8 mouse cellular contexts compared by ENCODE assay signal in the genomic region with DNA sequence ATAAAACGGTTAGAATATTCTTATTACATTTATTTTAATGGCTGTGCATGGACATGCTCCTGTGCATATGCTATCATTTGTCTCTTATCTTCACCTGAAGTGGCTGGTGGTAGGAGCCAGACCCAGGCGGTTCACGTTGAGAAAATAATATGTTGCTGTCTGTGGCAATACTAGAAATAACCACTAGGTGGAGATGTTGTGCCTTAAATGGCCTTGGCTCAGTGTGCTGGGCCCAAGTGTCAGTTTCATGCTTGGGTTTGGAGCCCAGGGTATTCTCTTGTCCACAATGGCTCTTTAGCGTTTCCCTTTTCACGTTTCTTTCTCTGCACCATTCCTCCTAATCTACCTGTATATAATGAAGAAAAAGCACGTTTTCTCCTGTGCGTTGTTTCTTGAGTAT.
DNase-seq lines count a peak whose midpoint lies in the region; ATAC-seq and TF ChIP-seq lines count a peak whose summit lies in the region.

No protein-coding gene starts in this region.

- H3K9ac ChIP-seq in hindbrain, embryonic 14.5 days: no peak overlapping the region
- H3K9ac ChIP-seq in midbrain, embryonic 12.5 days (replicated peaks): no peak overlapping the region

- no peak overlapping the region for H3K4me2 ChIP-seq in hindbrain, embryonic 14.5 days (replicated peaks)
- no peak overlapping the region for H3K4me2 ChIP-seq in midbrain, embryonic 12.5 days (replicated peaks)

- H3K27me3 ChIP-seq in hindbrain, embryonic 14.5 days (ENCODE audit: control insufficient read depth, insufficient read depth, low read length): no peaks in the 10 kb centered on the region
- peaks cover 3% of the 10 kb centered on the region for H3K27me3 ChIP-seq in midbrain, embryonic 12.5 days

- ATAC-seq in hindbrain, embryonic 14.5 days (ENCODE audit: low FRiP score): peak; percentile 64
- peak; percentile 59 for ATAC-seq in midbrain, embryonic 12.5 days (ENCODE audit: low FRiP score, low read depth)

- TF ChIP-seq CTCF in brain, embryonic 14.5 days (IDR thresholded peaks at IDR 0.05; ENCODE audit: borderline replicate concordance, extremely low read depth, insufficient read depth, insufficient read length): peak; percentile 78; the same call in 1 of the 2 replicates
- peak; percentile 55; the same call in 1 of the 2 replicates for TF ChIP-seq CTCF in embryonic fibroblast, embryonic 13.5 days (IDR thresholded peaks at IDR 0.05; ENCODE audit: borderline replicate concordance, insufficient read depth, low read length)

- H3K9me3 ChIP-seq in hindbrain, embryonic 14.5 days (ENCODE audit: control insufficient read depth, low read length): no peaks in the 10 kb centered on the region
- H3K9me3 ChIP-seq in midbrain, embryonic 12.5 days: no peaks in the 10 kb centered on the region

- no peak for TF ChIP-seq POLR2A in brain, embryonic 14.5 days (IDR thresholded peaks at IDR 0.05; ENCODE audit: borderline replicate concordance, extremely low read depth, insufficient read depth, insufficient read length, poor library complexity, severe bottlenecking)
- no peak for TF ChIP-seq POLR2A in embryonic fibroblast, embryonic 13.5 days (IDR thresholded peaks at IDR 0.05; ENCODE audit: low read depth, low read length)

- 10% methylated on average over 7 of the region's 7 CpGs for WGBS in hindbrain, embryonic 14.5 days
- 14% methylated on average over 7 of the region's 7 CpGs for WGBS in midbrain, embryonic 12.5 days

- intact Hi-C loops in left cerebral cortex, postnatal 14 days (cut with DNase I): loop anchor here (1.0 to 10.0 kb wide), 6 partner anchors 221 to 1035 kb away; no protein-coding TSS in a partner anchor

- no peak overlapping the region for H3K27ac ChIP-seq in embryonic fibroblast, embryonic 13.5 days (ENCODE audit: insufficient read depth, low read length)
- no peak overlapping the region for H3K27ac ChIP-seq in hindbrain, embryonic 14.5 days
- no peak overlapping the region for H3K27ac ChIP-seq in midbrain, embryonic 12.5 days (replicated peaks)

- H3K36me3 ChIP-seq in hindbrain, embryonic 14.5 days (replicated peaks; ENCODE audit: control insufficient read depth, insufficient read depth): no peaks in the 10 kb centered on the region
- H3K36me3 ChIP-seq in midbrain, embryonic 12.5 days: no peaks in the 10 kb centered on the region

- DNase-seq in right cerebral cortex, adult 18-20 months: peak; percentile 60
- DNase-seq in right cerebral cortex, postnatal 25 days: no peak
- peak; percentile 91 for DNase-seq in brain, embryonic 14.5 days (ENCODE audit: low read depth)
- peak; percentile 98 for DNase-seq in hindbrain, embryonic 14.5 days (ENCODE audit: low spot score)
- peak; percentile 85 to 89 for DNase-seq in left cerebral cortex, postnatal 14 days (ENCODE audit: low spot score in 2 of 2)
- DNase-seq in thymus, postnatal 10 days (ENCODE audit: low spot score in 2 of 2): peak; percentile 45 to 90

- no peak overlapping the region for H3K4me3 ChIP-seq in embryonic fibroblast, embryonic 13.5 days (ENCODE audit: insufficient read depth, low read length)
- H3K4me3 ChIP-seq in hindbrain, embryonic 14.5 days (replicated peaks; ENCODE audit: low read length): no peak overlapping the region
- no peak overlapping the region for H3K4me3 ChIP-seq in midbrain, embryonic 12.5 days

- H3K4me1 ChIP-seq in embryonic fibroblast, embryonic 13.5 days (ENCODE audit: control insufficient read depth, insufficient read depth, low read length): no peaks in the 10 kb centered on the region
- H3K4me1 ChIP-seq in hindbrain, embryonic 14.5 days (replicated peaks; ENCODE audit: control insufficient read depth, insufficient read depth, low read length): no peaks in the 10 kb centered on the region
- H3K4me1 ChIP-seq in midbrain, embryonic 12.5 days: no peaks in the 10 kb centered on the region
